Mouse (Mus musculus) left cerebral cortex, adult 8-10 months (tissue): Measurements from ENCODE around the gene Ppp1cc. TPM values are rescaled to one million over a fixed set of nuclear protein-coding genes. Genes with fewer than 3 reads are reported as not detected.
"Not testable (repeated sequence)": the region's sequence is repeated elsewhere in the genome, so short reads cannot be mapped to it uniquely, and the experiment has no call there.

Experiments used
- DNase-seq, 2 experiments: peaks; one replicate each; pipeline ENCODE4 v3.0.0; 2022; ENCODE audit warnings: low spot score in 2 of 2
- total RNA-seq, 4 experiments: library from RNA; stranded (reverse); gene quantifications; 2 replicates each; pipeline ENCODE4 v1.2.4; 2022

The Ppp1cc gene
- total RNA-seq, 4 experiments from 2014 or later = 197 to 231 (median 211) TPM

DNA sequence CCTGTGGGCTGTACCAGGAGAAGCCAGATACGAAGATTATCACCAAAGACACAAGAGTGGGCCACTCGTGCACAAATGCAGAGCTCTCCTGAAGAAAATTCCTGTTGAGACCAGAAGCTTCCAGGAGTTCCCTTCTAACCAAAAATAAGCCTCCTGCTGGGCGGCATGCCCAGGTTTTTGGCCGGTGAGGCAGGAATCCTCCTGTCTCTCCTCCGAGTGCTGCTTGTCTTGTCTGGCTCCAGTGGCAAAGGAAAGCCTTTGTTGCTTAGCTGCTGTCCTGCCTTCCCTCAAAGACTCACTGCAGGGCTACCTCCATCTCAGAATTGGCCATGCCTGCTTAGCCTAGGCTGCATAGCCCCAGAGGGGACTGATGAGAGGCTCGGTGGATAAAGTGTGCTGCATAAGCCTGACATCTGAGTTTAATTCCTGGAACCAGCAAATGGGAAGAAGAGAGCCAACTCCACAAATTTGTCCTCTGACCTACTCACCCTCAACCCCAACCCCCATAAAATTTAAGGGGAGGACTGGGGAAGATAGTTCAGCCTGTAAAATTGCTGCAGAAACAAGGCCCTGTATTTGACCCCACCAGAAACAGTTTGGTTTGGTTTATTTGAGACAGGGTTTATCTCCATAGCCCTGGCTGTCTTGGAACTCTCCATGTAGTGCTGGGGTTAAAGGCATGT lies 7.3 kb downstream of the Ppp1cc start:
- DNase-seq = peak in 1 of 2 experiments; percentile 46

DNA sequence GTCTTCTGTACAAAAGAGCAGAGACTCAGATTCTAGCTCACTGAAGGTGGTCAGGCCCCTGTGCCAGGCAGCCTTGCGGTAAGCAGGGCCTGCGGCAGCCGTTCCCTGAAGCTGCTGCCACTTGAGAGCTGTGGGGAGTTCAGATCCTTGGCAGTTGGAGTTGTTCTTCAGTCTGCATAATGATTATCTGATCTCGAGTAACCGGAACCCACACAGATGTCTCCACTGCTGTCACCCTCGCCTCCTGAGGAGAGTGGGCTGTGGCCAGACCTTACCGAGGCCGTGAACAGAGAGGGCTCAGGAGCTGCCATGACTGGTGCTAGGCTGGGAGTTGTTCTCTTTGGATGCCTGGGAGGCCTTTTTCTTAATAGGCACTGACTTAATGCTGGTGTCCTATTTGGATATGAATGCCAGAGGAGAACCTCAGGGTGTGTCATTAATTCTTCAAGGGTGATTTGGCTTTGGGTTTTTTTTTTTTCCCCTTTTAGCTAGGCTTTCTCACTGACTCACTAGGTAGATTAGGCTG lies 8.6 kb downstream of the Ppp1cc start:
- DNase-seq = no peak

DNA sequence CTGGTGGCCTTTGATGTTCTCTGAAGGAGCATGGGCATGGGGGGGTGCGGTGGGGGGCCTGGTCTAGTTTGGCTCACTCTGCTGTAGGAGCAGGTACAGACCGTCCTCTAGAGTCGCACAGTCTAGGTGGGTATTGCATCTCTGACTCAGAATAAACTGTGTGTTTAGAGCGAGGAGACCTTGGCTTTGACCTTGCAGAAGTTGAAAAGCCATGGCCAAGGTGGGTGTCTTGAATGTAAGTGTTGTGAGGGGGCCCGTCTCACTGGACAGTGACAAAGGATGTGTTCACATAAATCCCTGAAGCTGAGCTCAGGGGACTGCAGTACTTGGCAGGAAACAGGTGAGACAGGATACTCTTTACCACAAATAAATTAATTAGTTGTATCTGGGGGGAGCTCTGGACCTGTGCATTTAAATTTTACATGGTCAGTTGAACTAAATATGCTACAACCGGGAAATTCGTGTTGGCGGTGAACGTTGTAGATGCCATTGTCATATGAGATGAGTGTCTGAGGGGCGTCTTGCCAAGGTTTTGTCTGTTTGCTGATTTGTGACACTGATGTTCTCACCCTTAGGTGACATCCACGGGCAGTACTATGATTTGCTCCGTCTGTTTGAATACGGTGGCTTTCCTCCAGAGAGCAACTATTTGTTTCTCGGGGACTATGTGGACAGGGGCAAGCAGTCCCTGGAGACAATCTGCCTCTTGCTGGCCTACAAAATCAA lies 10.4 kb downstream of the Ppp1cc start:
- no peak for DNase-seq

DNA sequence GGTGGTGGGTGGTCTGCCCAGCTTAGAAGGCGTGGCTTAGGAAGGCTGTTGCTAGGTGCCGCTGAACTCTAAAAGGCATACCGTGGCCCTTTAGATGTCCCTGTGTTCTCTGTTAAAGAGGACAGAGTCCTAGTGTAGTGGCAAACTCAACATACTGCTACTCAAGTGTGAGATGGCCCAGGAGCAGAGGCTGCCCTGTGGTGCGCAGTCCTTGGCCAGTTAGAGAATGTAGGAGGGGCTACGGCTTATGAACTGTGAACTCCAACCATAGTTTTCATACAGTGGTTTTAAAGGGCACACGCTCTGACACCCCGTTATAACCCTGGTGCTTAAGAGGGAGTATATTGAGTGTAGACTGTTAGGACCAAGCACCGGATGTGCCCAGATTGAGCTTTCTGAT lies 13.0 kb downstream of the Ppp1cc start:
- DNase-seq = no peak

DNA sequence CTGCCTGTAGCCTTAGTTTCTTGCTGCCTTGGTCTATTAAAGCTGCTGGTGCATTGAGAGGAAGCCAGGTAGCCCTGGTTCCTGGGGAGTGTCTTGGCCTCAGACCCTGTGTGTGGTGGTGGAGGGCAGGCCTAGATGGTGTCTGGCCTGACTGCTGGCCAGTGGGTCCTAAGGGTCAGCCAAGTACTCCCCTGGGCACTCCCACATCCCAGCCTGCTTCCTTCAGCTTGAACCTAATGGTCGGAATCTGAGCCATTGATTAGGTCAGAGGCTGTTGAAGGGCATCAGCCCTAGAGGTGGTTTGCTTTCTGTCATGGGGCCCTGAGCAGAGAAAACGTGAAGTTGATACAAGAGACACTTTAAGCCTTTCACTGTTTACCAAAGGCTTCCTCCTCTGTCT lies 17.3 kb downstream of the Ppp1cc start:
- DNase-seq = no peak

DNA sequence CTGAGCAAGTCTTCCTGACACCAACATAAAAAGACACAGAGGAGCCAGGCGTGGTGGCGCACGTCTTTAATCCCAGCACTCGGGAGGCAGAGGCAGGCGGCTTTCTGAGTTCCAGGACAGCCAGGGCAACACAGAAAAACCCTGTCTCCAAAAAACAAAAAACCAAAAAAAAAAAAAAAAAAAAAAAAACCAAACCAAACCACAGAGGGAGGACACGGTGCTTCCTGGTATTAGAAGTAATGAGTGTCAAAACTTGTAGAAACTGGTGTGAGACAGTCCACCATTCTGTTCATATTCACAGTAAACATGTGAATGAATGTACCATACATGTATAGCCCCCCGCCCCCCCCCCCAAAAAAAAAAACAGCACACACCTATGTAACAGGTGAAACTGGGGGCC lies 17.9 kb downstream of the Ppp1cc start:
- no peak for DNase-seq

DNA sequence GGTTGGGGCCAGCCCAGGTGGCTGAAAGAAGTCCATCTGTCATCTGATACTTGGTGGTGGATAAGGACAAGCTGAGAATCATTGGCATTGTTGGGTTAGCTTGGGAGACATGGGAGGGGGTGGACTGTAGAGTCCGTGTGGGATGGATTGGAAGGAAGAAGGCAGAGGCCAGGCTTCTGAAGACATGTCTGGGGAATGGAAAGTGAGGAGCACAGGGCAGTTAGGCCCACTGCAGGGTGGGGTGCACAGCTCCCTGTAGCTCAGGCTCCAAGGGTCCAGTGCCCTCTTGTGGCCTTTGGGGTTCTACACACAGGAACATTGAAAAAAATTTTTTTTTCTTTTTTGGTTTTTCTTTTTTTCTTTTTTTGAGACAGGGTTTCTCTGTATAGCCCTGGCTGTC lies 18.3 kb downstream of the Ppp1cc start:
- no peak for DNase-seq

DNA sequence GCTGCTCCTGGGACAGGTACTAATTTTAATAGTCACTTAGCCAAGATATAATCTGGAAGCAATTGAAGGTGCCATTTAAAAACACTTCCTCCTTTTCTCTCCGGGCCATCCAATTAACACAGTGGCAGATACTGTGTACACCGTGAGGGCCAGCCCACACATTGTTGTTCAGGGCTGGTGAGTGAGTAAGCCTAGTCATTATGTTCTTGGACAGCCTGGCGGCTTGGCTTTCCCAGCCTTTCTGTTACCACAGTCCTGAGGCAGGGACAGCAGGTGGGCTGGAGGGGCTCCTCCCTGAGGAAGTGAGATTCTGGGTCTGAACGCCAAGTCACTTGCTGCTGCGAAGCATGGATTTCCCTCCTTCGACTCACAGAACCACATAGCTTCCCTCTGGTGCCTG lies 21.6 kb downstream of the Ppp1cc start:
- DNase-seq = no peak

DNA sequence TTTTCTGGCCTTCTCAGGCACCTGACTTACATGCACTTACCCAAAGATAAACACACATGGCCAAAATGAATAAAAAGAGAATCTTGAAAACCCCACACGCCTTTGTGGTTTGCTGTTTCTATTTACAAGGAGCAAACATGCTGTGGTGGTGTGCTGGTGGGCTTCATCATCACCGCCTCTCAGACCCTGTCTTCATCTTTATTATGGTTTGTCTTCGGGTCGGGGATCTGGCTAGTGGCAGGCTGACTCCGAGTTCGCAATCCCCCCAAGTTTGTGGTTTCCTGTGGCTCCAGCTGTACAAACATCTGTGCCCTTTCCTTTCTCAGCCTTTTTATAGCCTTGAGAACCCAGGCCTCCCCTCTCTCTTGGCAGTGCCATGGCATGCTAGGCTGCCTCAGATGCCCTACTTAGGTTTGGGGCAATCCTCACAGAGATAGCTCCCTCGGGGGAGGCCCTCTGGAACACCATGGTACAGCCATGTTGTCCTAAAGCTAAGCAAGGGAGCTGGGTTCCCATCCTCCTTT lies 26.3 kb downstream of the Ppp1cc start:
- DNase-seq = no peak

DNA sequence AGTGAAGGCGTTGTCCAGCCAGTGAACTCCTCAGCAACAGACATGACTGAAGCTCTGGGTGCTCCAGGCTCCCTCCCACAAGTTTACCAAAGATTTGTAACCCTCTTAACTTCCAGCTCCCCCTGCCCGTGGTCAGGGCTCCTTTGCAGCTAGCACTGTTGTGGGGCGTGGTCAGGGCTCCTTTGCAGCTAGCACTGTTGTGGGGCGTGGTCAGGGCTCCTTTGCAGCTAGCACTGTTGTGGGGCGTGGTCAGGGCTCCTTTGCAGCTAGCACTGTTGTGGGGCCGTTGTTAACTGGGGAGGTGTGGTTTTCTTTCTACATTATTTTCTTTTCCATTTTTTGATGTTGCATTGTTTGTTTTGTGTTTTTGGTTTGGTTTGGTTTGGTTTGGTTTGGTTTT lies 26.8 kb downstream of the Ppp1cc start:
- not testable (repeated sequence) for DNase-seq

DNA sequence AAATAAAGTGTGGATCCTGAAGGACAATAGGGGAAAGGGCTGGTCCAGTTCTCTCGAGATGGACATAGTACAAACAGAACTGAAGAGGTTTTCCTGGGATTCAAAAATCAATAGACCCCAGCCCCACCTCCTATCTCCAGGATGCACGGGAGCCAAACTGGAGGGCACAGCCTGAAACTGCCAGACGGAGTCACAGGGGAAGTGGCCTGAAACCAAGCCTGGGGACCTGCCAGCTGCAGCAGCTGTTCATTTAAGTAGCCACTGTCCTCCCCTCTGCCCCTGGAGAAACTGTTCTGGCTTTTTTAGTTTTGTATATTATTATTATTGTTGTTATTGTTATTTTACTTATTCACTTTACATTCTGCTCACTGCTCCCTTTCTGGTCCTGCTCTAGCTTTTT lies 31.0 kb downstream of the Ppp1cc start:
- no peak for DNase-seq

DNA sequence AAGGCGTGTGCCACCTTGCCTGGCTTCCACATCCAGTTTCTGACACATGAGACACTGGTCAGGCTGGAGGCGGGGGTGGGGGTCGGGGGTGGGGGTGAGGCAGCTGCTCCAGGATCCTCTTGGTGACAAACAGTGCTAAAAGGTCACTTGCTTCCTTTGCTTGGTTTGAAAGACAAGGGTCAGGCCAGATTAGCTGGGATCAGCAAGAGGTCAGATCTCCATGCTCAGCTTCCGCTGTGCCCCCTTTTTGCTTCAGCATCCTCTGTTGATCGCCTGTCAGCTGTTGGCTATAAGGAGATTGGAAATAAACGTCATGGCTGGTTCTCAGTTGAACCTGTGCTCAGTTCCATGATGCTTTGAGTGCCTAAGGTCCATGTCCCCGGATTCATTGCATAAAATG lies 32.4 kb downstream of the Ppp1cc start:
- no peak for DNase-seq

DNA sequence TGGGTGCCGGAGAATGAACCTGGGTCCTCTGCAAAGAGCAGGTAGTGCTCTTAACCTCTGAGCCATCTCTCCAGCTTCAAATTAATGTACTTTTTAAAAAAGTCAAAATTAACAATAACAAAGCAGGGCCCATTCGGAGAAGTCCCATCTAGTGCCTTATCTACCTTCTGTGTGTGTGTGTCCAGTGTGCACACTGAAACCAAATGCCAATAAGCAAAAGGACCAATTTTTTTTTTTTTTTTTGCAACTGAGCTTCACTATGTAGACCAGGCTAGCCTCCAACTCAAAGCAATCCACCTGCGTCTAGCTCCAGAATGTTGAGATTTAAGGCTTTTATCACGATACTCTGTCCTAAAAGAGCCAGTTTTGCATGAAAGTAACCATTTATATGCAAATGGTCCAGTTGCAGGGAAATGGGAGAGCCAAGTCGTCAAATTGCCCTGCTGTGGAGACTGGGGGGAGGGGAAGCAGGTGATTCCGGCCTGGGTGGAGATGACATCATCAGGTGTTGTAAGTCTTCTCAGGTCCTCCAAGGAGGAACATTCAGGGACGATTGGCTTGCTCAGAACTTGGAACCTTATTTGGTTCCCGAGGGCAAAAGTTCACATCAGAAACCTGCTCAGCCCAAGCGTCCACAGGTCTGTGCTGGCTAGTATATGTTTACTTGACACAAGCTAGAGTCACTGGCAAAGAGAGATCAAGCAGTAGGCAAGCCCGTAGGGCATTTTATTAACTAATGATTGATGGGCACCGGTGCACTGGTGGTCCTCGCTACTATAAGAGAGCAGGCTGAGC lies 33.4 kb downstream of the Ppp1cc start:
- DNase-seq = no peak

DNA sequence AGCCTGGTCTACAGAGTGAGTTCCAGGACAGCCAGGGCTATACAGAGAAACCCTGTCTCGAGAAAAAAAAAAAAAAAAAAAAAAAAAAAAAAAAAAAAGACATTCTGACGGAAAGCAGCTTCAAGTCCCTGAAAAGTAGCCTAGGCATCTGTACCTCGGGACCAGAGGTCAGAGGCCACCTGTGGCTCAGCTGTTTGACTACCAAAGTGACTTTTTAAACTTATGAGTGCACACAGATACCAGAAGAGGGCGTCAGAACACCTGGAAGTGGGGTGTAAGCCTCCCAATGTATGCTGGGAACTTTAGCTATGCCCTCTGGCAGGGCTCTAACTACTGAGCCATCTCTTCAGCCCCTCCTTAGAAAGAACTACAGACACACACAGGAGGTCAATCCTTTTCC lies 34.3 kb downstream of the Ppp1cc start:
- no peak for DNase-seq

DNA sequence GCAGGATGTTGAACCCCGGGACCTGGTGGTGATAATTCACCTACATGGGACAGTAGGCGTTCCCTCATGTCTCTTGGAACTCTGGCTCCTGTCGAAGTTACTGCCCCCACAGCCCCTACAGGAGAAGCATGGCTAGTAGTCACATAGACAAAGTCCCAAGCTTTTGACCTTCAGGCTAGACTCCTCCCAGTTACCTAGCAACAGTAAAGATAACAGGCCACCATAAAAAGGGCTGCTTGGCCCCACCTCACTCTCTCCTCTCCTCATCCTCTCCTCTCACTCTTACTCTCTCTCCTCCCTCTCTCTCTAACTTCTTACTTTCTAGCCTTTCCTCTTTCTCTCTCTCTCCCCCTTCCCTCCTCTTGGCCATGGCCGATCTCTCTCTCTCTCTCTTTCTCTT lies 42.8 kb downstream of the Ppp1cc start:
- DNase-seq = no peak

DNA sequence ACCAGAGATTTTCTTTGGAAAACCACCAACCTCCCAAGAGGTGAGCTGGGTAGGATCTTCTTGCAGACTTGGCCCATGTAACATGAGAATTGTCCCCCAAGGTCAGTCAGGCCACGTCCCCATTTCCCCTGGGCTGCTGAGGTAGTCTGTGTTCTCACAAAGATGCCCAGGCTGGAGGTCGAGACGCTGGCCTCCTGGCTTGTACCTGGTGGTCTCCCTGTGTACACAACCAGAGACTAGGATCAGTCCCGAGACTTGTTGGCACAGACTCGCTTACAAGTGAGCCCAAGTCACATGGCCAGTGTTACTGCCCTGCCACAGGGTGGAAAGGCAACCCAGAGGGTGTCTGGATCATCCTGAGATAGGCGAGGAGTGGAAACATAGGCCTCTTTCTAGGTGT lies 43.8 kb downstream of the Ppp1cc start:
- no peak for DNase-seq

DNA sequence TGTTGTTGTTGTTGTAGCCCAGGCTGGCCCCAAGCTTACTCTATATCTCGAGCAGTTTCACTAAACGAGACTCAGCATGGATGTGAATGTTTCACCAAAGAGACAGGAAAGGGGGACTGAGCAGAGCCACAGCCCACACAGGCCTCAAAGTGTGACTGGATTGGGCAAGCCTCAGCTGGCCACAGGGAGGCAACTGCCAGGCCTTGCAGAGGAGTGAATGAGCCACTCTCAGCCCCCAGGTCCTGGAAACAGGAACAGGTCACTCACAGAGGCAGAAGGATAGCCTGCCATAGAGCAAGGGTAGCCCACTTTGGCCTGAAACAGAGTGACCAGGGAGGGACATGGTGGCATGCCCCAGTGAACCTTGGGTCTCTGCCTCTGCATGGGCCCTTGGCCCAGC lies 46.1 kb downstream of the Ppp1cc start:
- DNase-seq = no peak

DNA sequence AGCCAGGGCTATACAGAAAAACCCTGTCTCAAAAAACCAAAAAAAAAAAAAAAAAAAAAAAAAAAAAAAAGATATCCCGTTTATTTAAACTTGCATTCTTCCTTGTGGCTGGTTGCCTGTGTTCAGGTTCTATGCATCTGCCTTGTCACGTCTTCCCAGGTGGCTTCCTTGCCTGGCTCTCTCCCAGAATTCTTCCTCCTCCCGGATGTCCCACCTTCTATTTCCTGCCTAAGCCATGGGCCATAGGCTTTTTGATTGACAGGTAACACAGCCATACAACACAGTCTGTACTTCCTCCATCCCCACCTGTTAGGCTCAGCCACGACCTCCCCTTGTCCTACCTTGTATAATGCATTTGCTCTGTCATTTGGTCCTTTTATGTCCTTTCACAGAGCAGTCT lies 48.4 kb downstream of the Ppp1cc start, which contains the start of gene Hvcn1:
Hvcn1 (plus strand) TSS at position 330 of the 400 bp plus-strand sequence.
- no peak for DNase-seq

DNA sequence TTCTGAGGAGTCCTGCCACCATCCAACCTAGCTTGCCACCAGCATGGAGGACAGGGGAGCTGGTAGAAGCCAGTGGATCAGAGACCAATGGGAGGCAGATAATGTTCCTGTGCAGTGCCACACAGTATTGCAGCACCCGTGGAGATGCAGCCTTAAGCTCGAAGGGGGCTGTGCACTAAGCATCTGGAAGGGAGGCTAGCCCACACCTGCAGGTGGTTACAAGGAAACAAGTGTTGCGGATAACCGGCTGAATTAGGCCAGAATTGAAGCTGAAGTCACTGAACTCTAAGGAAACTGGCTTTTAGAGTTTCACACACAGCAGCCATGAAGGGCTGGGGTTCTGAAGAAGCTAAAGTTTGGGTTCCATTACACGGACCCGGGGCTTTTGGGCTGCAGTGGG lies 50.8 kb downstream of the Ppp1cc start:
- DNase-seq = no peak

DNA sequence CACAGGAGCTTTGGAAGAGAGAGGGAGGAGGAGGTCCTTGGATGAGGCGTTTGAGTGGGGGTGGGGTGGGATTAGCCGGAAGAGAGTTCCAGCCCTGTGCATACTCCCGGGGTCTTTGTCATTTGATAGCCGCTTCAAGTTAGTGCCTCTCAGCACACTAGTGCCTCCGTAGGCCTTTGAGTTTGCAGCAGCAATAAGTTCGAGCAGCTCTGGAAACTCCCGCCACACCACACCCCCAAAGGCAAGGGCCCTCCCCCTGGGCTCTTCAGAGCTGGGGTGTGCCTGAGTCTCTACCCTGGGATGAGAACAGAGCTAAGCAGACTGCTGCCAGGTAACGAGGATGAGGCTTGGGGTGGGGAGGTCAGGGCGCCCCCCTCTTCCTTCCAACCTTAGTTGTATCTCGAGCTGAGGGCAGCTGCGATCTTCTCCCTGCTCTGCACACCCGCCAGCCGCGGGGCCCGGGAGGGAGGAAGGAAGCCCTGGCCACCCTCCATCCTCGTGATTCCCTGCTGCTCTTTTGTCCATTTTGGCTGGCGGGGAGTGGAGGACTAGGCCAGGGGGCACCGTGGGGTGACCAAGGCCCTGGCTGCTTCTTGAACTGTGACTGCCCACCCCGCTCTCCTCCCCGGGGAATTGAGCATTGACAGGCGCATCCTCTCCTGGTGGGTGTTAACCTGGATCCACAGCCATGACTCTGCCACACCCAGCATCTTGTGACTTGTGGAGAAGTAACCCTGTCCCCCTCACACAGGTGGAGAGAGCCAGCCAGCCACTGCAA lies 51.7 kb downstream of the Ppp1cc start:
- no peak for DNase-seq

DNA sequence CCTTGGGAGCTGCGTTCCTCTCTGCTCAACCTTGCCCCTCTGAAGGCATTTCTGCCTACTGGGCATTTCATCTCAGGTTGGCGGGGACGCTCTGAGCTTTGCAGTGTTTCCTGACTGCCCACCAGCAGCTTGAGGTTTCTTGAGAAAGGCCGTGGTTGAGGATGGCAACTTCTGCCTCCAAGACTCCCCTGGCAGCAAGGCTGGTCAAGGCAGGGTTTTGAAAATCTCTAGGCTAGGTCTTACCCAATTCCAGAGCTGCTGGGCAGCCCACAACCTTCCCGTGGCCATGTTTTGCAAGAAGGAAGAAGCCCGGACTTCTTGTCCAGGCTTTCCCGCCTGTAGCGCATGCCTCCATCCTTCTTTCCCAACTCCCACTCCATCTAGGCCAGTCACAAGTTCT lies 52.8 kb downstream of the Ppp1cc start:
- no peak for DNase-seq
